Mouse (Mus musculus) lung, adult 18-20 months (tissue): ENCODE data around the gene Pou2f1.
A peak's percentile ranks its signal among the peaks of the same experiment; 100 is the strongest.

ENCODE experiments used
- DNase-seq, 2 experiments: peaks; one replicate each; pipeline ENCODE4 v3.0.0; 2022; ENCODE audit warnings: mixed read lengths in 2 of 2

Pou2f1 gene

DNA sequence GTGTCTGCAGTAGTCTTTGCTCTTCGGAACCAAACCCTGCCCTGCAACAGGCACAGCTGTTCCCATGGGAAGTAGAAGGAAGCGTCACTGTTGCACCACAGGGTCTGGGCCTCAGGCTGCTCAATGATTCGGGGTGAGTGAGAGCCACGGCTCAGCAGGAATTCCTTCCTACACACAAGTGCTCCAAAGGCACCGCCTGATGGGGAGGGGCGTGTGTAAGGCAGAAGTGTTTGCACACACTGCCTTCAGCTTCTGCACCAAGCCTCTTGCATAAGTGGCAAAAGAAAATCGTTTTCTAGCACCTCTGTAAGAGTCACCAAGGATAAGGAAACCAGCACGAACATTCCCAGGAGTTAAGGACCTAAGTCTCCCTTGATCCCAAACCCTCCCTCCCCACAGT is 127.8 kb downstream of the Pou2f1 start:
- DNase-seq: peak; percentile 72 to 84

- no peak for DNase-seq
Observed at GRCm38 (mm10) chr1:165868659-165869058, 133.8 kb downstream of the Pou2f1 start.

DNA sequence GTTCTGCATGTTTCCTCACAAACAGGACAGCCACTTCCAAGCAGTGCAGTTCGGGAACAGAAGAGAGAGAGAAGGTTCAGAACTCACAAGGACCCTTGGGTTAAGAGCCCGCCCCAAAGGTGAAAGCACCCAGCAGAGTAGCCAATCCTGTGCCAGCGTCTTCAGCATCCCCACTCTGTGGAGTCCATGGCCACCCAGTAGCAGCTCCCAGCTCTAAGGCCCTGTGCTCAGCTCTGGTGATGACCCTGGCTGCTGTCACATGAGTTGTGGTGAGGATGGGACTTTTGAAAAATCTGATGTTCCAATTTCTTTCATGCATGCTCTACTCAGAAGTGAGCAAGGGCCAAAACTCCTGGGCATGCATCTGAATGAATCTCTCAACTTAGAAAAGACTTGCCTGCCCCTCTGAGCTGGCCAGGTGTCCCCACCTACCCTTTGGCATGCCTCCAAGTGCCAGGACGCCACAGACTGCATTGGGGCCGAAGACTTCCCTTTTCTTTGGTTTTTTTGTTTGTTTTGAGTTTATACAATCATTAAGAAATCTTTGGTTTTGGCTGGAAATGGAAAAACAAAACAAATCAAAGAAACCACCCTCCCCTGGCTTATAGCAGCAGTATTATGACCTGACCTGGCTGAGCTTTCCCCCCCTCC is 135.7 kb downstream of the Pou2f1 start:
- no peak for DNase-seq

- no peak for DNase-seq
Observed at GRCm38 (mm10) chr1:165864864-165865795, 137.3 kb downstream of the Pou2f1 start.

GRCm38 (mm10) chr1:165862059-165862458 is 140.4 kb downstream of the Pou2f1 start:
- DNase-seq: no peak

DNA sequence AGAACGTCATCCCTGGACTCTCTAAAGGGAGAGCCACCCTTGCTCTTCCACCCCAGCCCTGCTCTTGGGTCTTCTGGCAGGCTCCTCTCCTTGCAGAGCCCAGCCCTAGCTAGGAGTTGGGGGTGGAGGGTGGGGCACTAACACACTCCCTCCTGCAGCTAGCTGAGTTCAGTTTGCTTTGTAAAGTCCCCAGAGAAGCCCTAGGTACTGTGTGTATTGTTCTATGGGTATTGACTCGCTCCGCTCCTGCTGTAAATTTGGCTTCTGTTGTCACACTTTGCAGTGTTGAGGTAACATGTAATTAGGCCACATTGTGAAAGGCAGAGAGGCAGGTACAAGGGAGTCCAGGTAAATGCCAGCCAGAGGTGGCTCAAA is 141.3 kb downstream of the Pou2f1 start:
- DNase-seq: no peak

DNA sequence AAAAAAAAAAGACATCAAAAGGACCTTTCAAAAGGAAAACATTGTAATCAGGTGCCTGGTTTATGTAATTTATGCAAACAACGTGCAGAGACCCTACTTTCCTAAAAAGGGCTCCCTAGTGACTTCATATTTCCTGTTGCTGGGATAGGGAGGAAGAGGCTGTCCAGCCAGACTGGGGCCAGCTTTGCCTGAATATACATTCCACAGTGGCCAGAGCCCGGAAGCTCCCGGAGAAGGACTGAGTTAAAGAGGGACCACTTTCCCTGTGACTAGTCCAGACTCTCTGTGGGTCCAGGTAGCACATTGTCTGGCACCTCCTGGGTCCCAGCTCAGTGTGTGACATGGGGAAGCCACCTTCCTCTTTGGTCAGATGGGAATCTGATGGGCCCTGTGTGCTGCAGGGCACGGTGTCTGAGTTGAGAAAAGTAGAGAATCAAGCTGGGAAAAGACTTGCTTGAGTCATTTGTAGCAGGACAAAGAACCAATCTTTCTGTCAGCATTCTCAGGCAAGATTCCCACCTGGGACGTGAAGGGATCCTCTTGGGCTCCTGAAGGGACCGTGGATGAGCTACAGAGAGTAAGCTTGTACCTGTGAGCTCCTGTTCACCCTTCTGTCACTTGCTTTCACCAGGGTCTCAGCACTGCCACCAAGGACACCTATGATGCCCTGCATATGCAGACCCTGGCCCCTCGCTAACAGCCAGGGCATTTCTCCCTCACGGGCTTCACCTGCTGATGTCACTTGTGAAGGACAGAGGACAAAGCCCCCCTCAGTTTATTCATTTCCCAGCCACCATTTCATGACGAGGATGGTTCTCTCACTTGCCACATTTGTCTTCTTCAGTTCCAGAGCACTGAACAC is 141.9 kb downstream of the Pou2f1 start:
- DNase-seq: no peak

DNA sequence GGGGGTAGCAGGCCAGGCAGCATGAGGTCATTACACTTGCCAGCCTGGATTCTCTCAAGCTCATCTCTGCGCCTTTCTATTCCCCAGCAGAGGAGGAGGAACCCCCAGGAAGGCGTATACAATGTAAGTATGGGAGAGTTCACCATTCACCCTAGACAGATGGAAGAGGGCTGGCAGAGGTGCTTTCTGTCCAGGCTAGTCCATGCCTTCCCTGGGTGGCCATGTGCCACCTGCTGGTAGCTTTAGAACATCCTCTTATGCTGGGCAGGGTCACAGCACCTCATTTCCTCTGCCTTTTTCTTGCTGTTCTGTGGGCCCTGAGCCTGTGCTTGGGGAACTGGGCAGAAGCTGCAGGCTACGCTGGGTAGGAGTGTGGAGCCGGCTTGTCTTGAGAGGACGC is 144.1 kb downstream of the Pou2f1 start:
- no peak for DNase-seq

DNA sequence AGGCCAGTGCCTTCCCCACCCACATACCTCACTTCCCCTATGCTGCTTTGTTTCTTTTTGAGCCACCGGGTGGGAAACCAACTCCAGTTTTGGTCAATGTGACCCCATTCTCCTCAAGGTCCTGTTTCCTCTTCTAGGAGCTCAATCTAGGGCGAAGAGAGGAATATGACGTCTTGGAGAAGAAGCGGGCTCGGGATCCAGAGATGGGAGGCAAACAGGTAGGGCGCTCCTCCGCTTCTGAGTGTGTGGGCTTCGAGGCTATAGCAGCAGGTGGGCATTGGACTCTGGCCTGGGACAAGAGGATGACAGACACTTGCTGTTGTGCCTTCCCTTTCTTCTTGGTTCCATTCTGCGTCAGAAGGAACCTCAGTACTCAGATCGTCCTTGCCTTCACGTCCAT is 145.2 kb downstream of the Pou2f1 start:
- no peak for DNase-seq

DNA sequence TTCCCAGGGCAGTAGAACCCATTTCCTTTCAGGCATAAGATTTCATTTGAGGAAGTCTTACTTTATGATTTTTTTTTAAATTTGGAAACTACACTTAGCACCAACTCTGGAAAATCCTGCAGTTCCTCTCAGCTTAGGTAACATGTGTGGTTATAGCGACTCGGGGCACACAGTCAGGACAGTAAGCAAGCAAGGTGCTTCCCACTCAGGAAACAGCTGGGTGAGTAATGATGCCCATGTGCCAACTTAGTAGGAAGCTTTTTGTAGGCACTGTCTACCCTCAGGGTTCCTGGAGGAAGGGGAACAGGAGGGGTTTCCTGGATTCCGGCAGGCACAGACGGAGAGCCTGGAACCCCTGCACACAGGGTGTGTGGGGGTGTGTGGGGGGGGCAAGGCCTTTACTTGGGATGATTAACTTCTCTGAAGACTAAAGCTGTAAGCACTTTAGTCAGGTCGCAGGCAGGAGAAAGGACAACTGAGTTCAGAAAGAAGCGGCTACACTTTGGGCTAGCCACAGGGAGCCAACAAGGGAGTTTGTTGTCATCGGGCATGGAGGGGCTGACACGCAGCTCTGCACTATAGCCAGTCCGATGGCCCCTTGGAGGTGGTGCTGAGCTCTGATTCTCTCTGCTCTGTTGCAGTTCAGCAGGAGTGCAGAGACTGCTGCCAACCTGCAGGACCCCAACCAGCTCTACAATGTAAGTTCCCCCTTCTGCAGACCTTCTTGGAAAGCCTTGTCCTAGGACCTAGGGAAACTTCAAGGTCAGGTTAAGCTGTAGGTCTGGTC is 146.5 kb downstream of the Pou2f1 start:
- DNase-seq: peak in 1 of 2 experiments; percentile 17

- DNase-seq: peak; percentile 53 to 56
Observed at GRCm38 (mm10) chr1:165853729-165854420, 148.6 kb downstream of the Pou2f1 start.

GRCm38 (mm10) chr1:165853131-165853721 is 149.3 kb downstream of the Pou2f1 start:
- no peak for DNase-seq

- DNase-seq: no peak
Observed at GRCm38 (mm10) chr1:165852131-165852530, 150.3 kb downstream of the Pou2f1 start.

DNA sequence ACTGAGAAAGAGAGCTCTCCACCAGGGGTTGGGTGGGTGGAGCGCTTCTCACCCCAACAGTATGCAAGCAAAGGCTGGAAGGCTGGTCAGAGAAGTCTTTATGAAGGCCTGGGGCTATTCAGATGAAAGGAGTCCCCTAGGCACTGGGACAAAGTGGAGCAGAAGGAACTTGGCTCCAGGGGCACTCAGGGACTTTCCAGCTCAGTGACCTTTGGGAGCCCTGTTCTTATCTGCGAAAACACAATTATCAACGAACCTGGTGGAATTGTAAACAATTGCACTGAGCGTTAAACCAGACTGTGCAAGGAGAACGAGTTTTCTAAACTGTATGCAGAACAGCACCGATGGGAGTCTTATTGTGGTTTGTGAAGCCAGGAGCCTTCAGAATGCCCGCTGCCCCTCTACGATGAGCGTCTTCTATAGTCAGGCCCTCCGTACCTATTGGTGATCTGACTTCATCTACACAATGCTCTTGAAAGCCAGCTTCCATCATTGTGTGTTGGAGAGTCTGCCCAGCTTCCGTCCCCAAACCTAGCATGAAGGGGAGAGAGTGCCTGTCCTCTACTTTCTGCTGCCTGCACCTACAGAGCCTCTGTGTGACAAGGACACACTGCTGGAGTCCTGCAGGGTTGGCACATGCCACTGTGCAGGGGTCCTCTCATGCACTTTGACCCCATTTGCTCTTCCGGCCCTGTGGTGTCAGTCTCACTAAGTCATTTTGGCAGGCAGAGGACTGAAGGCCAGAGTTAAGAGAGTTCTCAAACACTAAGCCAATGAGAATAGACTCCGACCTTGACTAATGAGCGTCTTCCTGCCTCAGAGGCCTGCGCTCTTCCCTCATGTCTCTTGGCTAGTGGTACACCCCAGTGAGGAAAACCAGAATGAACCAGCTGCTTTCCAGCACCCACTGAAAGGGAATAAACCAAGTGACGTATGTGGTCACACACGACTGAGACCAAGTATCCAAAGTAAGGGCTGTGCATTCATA is 152.7 kb downstream of the Pou2f1 start:
- peak in 1 of 2 experiments; percentile 25 for DNase-seq

DNA sequence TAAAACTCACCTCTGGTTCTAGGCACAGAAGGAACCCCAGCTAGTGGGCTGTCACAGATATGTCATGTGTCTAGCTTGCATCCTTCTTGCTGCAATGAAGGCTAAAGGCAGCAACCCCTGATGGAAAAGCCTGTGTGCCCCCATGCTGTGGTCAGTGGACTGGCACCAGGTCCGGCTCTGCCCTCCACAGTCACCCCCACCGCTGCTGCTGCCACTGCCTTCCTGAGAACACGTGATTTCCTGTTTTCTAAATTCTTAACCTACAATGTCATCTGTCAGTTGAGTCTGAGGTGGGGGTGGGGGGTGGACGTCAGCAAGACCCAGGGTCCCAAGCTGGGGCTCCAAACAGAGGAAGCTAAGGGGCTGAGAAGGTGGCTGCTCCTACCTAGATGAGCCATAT is 153.6 kb downstream of the Pou2f1 start:
- peak; percentile 42 to 53 for DNase-seq

DNA sequence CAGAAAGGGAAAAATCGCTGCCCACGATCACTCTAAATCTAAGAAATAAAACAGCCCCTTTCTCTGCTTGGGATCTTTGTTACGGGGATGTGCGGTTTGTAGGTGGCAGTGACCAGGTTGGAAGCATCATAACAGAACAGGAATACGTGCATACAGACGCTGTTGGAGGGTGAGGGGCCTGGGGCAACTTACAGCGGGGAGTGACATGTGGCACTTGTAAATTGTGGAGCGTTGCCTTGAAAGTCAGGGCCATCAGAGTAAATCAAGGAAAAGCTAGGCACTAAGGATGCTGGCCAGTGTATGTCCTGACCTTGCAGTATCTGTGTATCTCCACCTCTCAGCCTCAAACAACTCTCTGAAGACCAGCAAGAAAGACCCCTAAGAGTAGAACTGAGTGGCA is 154.1 kb downstream of the Pou2f1 start:
- no peak for DNase-seq

- peak; percentile 26 to 37 for DNase-seq
Observed at GRCm38 (mm10) chr1:165845366-165845765, 157.1 kb downstream of the Pou2f1 start.

DNA sequence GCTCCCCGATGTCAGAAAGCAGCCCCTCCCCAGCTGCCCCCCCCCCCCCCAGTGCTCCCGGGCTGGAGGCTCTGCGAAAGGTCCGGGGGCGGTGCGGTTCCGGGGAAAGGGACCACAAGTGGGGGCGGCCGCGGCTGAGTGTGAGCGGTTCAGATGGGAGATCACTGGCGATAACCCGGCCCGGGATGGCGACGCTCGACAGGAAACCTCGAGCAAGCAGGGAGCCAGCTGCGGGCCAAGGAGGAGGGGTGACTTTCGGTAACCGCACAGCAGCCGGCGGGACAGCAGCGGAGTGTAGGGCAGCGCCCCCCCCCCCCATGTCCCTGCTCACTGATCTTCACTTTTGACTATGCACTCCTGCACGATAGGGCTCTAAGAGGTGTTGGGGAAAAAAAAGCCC is 157.5 kb downstream of the Pou2f1 start:
- peak; percentile 34 to 41 for DNase-seq

DNA sequence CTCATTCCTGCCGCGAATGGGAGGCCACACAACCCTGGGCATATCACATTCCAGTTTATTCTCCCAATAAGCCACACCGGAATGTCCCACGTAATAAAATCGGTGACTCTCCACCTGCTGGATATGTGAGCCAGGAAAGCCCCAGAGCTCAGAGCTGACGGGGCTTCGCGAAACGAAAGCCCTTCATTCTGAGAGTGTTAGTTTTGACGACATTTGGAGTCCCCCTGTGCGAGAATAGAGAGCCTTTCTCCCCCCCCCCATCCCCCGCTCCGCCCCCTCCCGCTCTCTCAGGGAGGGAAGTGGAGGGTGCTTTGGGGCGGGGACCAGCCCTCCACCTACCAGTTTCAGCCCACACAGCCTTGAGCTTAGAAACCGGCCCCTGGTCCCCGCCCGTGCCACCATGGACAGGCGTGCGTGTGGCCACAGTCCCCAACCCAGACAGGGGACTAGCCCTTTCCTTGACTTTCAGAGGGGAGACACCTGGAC is 158.0 kb downstream of the Pou2f1 start:
- peak; percentile 28 to 35 for DNase-seq

GRCm38 (mm10) chr1:165843586-165843985 is 158.9 kb downstream of the Pou2f1 start:
- no peak for DNase-seq
